Mouse (Mus musculus) megakaryocyte, embryonic 14.5 days (primary cell): ENCODE results near the gene Tmsb15b1.

Experiments used
- FLI1 ChIP-seq: IDR thresholded peaks from 2 replicates; pipeline ENCODE4 v1.6.1; 2012; ENCODE audit warnings: low read length, inconsistent platforms, mixed read lengths
- GATA1 ChIP-seq: IDR thresholded peaks from 3 replicates; pipeline ENCODE4 v1.6.1; 2012; ENCODE audit warnings: mixed read lengths, low read length, inconsistent platforms, borderline replicate concordance

DNA sequence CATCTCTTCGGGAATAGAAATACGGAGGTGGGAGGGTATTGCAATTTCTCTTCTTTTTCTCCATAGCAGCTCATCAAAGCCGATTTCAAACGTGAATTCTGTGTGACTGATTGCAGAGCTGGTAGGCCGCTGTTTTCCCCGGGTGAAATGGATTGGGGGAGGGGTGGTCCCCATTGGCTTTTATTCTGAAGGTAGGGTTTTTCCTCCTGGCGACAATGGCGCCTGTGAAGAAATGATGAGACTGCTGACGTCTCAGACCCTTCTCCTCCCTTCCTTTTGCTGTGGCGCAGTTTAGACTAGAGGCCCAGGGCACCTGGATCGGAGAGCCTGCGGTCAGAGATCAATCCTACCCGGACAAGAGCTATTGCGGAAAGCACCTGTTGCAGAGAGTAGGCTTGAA is 17.0 kb upstream of the Tmsb15b1 start:
- TF ChIP-seq GATA1 (no peak), FLI1 (no peak)
